In genomic region chr7:79659578-79660290, GRCm38 (mm10) we compare ENCODE assay signal across 8 mouse cellular contexts. TPM values are rescaled to one million over a fixed set of nuclear protein-coding genes. Genes with fewer than 3 reads are reported as not detected.
DNase-seq lines count a peak whose midpoint lies in the region; ATAC-seq lines count a peak whose summit lies in the region.

Gene Ticrr (plus strand): TSS chr7:79660196.

- H3K4me3 ChIP-seq in hindbrain, embryonic 15.5 days: peak within 1 kb of the TSS; percentile 83

- H3K4me2 ChIP-seq in hindbrain, embryonic 15.5 days: peak within 1 kb of the TSS; percentile 100

- no peaks in the 10 kb centered on the region for H3K36me3 ChIP-seq in hindbrain, embryonic 15.5 days

- H3K9ac ChIP-seq in hindbrain, embryonic 15.5 days: peak within 1 kb of the TSS; percentile 55

- DNase-seq in T-cell, adult 2 months (ENCODE audit: low spot score): peak; percentile 99
- peak; percentile 89 to 92 for DNase-seq in cerebellum, postnatal 36 days
- peak; percentile 92 to 96 for DNase-seq in frontal cortex, postnatal 36 days (ENCODE audit: low spot score in 2 of 2)
- peak; percentile 93 for DNase-seq in left cerebral cortex, adult 11 months (ENCODE audit: low spot score)
- peak; percentile 98 for DNase-seq in lung, postnatal 4 days
- DNase-seq in retina, postnatal 7 days (ENCODE audit: low read depth, low spot score): peak; percentile 91
- peak; percentile 70 for DNase-seq in urinary bladder, adult 2 months (ENCODE audit: low spot score)

- ATAC-seq in hindbrain, embryonic 15.5 days (ENCODE audit: low FRiP score, low read depth): peak; percentile 100

- H3K9me3 ChIP-seq in hindbrain, embryonic 15.5 days: no peaks in the 10 kb centered on the region

- under 1% methylated on average over 39 of the region's 39 CpGs for WGBS in hindbrain, embryonic 15.5 days

- H3K27me3 ChIP-seq in hindbrain, embryonic 15.5 days: no peaks in the 10 kb centered on the region

- H3K27ac ChIP-seq in hindbrain, embryonic 15.5 days (replicated peaks): no peak within 1 kb of the TSS

- H3K4me1 ChIP-seq in hindbrain, embryonic 15.5 days (replicated peaks): peaks cover 16% of the 10 kb centered on the region

RNA-seq across cellular contexts. Expression of gene Ticrr, which starts in this region (rescaled TPM):
- polyA plus RNA-seq in hindbrain, embryonic 15.5 days (2015; fragmentation: Nextera tagmentation; extraction: Ambion mirVana): 2.5 and 3.1 TPM in 2 replicates
- 0.10 TPM in 2 replicates for polyA plus RNA-seq in urinary bladder, adult 2 months (2012; rRNA removed)

Comparison
In these comparisons a context has a peak if more than half of its experiments do, and no peak if none do; other contexts are left out.
1. Peak in DNase-seq in urinary bladder, adult 2 months; RNA of the gene not detected or under 1 TPM.